Mouse (Mus musculus) hindbrain, embryonic 14.5 days (tissue): ENCODE data around the gene Lenep. TPM values are rescaled to one million over a fixed set of nuclear protein-coding genes. Genes with fewer than 3 reads are reported as not detected.

Experiments used
- ATAC-seq: fragments of 200-750 bp; cut with Nextera tagmentation; 2 replicates; pipeline ENCODE4 v1.8.0; 2017; ENCODE audit warnings: moderate number of reproducible peaks, mild to moderate bottlenecking, moderate TSS enrichment, moderate library complexity; ENCODE audit not compliant: low FRiP score
- DNase-seq: peaks from one replicate; pipeline ENCODE4 v3.0.0-alpha.2; 2015; ENCODE audit warnings: low spot score
- H3K27ac ChIP-seq: fragments of 300-500 bp; sonication (generic); 2 replicates; pipeline ENCODE4 v1.5.1; 2014; ENCODE audit warnings: mild to moderate bottlenecking, moderate library complexity
- H3K27me3 ChIP-seq: fragments of 300-500 bp; sonication (generic); 2 replicates; pipeline ENCODE4 v1.6.1; 2014; ENCODE audit warnings: mild to moderate bottlenecking, low read length, mixed read lengths; ENCODE audit not compliant: control insufficient read depth, insufficient read depth
- H3K36me3 ChIP-seq: fragments of 300-500 bp; sonication (generic); replicated peaks from 2 replicates; pipeline ENCODE4 v1.6.1; 2014; ENCODE audit not compliant: control insufficient read depth, insufficient read depth
- H3K4me1 ChIP-seq: fragments of 300-500 bp; sonication (generic); replicated peaks from 2 replicates; pipeline ENCODE4 v1.6.1; 2014; ENCODE audit warnings: antibody characterized with exemption, low read length, mixed read lengths; ENCODE audit not compliant: control insufficient read depth, insufficient read depth
- H3K4me2 ChIP-seq: fragments of 300-500 bp; sonication (generic); replicated peaks from 2 replicates; pipeline ENCODE4 v1.6.1; 2014; ENCODE audit warnings: mild to moderate bottlenecking, moderate library complexity
- H3K4me3 ChIP-seq: fragments of 300-500 bp; sonication (generic); replicated peaks from 2 replicates; pipeline ENCODE4 v1.5.1; 2014; ENCODE audit warnings: mild to moderate bottlenecking, low read length
- H3K9ac ChIP-seq: fragments of 300-500 bp; sonication (generic); 2 replicates; pipeline ENCODE4 v1.6.1; 2014
- H3K9me3 ChIP-seq: fragments of 300-500 bp; sonication (generic); 2 replicates; pipeline ENCODE4 v1.6.1; 2016; ENCODE audit warnings: low read length; ENCODE audit not compliant: control insufficient read depth
- WGBS: fragments of 180-500 bp; shearing (Covaris S2); extraction: QIAGEN DNeasy Blood & Tissue Kit; methylation state at CpG from one replicate; pipeline ENCODE4 v1.1.7; 2014; 5-methylcytosine and 5-hydroxymethylcytosine counted together
- polyA plus RNA-seq: library from polyadenylated mRNA; unstranded; fragments of >200 nt; fragmentation: Nextera tagmentation; extraction: Ambion mirVana; gene quantifications from 2 replicates; pipeline ENCODE4 v1.2.1, GENCODE M21; 2014

Gene Lenep
- polyA plus RNA-seq, 1 experiment from 2014 or later = not detected

GRCm38 (mm10) chr3:89388134-89388881 is 14.3 kb downstream of the Lenep start:
- no peaks in the 10 kb centered on the region for H3K36me3 ChIP-seq
- H3K4me1 ChIP-seq = peaks cover 26% of the 10 kb centered on the region
- ATAC-seq = no peak
- H3K27ac ChIP-seq = no peak overlapping the region
- no peak overlapping the region for H3K4me2 ChIP-seq
- H3K4me3 ChIP-seq = no peak overlapping the region
- 71% methylated on average over 11 of the region's 11 CpGs for WGBS
- no peak overlapping the region for H3K9ac ChIP-seq
- DNase-seq = no peak
- H3K9me3 ChIP-seq = no peaks in the 10 kb centered on the region
- H3K27me3 ChIP-seq = 0 out of 2 replicates have a peak, but pooled peaks cover 5% of the 10 kb centered on the region

GRCm38 (mm10) chr3:89387632-89388031 is 15.0 kb downstream of the Lenep start:
- Histone ChIP-seq H3K9me3 (no peaks in the 10 kb centered on the region), H3K27ac (no peak overlapping the region), H3K27me3 (0 out of 2 replicates have a peak, but pooled peaks cover 5% of the 10 kb centered on the region), H3K4me3 (no peak overlapping the region), H3K36me3 (no peaks in the 10 kb centered on the region), H3K9ac (no peak overlapping the region), H3K4me1 (peaks cover 21% of the 10 kb centered on the region), H3K4me2 (no peak overlapping the region)
- WGBS = 80% methylated on average over 11 of the region's 11 CpGs
- ATAC-seq (no peak), DNase-seq (no peak)

DNA sequence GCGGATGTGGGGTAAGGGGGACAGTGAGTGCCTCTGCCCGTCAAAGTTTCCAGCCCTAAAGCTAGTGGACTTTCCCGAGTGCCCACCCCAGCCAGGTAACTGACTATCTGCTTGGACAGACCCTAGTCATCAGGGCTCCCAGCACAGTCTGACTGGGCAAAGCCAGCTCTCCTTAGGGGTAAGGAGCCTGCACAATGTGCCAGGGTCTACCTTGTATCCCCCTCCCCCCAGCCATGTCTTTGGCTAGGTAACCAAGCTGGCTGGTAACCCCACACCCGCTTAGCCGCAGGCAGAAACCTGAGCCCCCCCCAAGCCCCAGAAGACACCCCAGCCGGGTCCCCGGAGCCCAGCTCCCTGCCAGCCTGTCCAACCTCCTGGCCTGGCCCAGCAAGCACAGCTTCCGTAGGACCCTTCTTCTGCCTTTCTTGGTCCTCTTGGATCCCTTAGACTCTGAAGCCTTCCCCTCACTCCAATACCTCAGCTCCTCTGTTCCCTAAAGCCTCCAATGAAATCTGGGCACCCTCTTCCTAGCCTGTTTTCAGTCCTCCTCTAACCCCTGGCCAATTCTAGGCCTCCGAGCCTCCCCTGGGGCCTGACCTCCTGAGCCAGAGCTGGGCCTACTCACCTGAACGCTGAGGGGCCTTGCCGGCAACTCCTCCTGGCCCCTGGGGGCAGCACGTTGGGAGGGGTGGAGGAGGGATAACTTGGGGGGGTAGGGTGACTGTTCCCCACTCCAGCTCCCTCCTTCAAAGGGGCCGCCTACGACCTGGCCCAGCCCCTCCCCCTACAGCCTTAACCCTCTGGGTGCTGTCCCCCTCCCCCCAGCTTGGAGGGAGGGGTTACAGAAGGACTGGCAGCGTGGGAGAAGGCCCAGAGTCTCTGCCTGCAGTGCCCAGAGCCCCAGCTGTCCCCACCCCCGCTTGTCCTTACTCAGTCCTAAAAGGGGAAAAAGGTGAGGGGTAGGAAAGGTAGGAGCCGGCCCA is 15.9 kb downstream of the Lenep start:
- no peak overlapping the region for H3K4me3 ChIP-seq
- H3K9me3 ChIP-seq = no peaks in the 10 kb centered on the region
- no peaks in the 10 kb centered on the region for H3K36me3 ChIP-seq
- H3K27me3 ChIP-seq = no peaks in the 10 kb centered on the region
- no peak for DNase-seq
- no peak for ATAC-seq
- no peak overlapping the region for H3K4me2 ChIP-seq
- H3K27ac ChIP-seq = no peak overlapping the region
- 52% methylated on average over 16 of the region's 17 CpGs for WGBS
- H3K4me1 ChIP-seq = peaks cover 14% of the 10 kb centered on the region
- H3K9ac ChIP-seq = no peak overlapping the region

DNA sequence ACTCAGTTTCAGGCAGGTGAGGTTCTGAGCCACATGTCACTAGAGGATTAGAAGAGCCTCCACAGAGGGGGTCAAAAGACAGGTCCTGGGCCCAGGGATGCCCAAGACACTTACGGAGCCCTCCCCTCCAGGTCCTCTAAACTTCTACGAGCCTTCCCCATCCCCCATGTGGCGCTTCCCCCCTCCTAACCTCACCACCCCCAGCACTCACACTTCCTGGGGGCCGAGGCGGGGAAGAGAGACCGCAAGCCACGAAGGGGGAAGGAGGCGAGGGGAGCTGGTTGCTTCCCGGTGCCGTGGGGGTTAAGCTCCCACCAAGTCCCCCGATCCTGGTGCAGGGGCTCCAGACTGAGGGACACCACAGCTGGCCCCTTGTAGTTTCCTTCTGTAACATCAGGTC is 17.1 kb downstream of the Lenep start:
- ATAC-seq = no peak

DNA sequence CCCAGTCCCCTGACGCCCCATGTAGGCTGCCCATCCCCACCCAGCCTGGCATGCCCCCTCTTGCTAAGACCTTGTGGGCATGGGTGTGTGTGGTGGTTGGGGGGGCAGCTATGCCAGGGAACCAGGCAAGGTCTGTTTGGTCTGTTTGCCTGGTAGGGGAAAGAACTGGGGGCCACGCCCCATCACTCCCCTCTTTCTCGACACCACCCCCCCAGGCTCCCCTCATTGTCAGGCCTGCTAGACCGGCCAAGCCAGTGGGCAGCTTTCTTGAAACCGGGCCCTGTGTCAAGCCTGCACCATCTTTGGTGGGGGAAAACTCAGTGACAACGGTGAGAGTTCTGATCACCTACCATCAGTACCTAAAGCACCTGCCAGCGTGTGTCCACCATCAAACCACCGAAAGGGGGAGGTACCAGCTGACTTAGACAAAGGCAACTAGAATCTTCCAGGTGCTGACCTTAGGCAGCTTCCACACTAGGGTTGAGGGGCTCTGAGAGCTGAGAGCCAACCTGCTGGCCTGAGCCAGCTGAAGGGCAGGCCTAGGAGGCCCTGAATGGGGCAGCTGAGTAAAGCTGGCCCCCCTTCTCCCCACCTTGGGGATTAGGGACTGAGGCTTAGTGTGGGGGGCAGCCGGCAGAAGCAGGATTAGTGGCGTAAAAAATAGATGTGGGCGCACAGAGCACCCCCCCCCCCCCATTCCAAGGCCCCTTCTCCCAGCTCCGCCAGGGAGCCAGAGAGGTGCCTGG is 18.1 kb downstream of the Lenep start:
- 77% methylated on average over 12 of the region's 12 CpGs for WGBS
- ATAC-seq (no peak), DNase-seq (no peak)

More for the DNA sequence above, 17.1 kb downstream of the Lenep start:
- Histone ChIP-seq H3K4me2 (no peak overlapping the region), H3K27ac (no peak overlapping the region), H3K4me3 (no peak overlapping the region), H3K9ac (no peak overlapping the region), H3K27me3 (no peaks in the 10 kb centered on the region), H3K4me1 (peaks cover under 1% of the 10 kb centered on the region; the same call in 1 of the 2 replicates), H3K9me3 (no peaks in the 10 kb centered on the region), H3K36me3 (no peaks in the 10 kb centered on the region)
- DNase-seq = no peak
- 45% methylated on average over 11 of the region's 11 CpGs for WGBS

DNA sequence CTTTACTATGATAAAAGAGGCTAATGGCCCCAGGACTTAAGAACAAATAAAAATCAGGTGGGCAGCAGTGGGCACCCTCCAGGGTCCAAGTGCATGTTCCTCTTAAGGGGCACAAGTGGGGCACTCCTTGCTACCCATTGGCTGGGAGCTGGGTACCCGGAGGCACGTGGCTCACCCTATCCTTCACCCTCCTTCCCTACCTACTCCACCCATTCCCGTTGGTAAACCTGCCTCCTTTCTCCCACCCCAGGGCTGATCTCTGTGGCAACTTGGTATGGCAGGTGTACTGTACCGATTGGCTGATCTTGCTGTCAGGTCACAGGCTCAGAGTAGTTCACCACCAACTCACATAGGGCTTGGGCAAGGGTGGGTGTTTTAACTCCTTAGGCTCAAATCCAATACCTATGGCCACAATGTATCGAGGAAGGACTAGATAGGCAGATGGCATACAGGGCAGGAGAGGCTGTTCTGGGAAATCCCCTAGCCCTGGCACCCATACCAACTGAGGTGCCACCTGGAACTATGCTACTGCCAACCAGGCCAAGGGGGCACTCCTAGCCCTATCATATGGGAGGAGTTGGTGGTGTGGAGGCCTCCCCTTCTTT is 18.8 kb downstream of the Lenep start:
- no peak overlapping the region for H3K4me3 ChIP-seq
- ATAC-seq (no peak), DNase-seq (no peak)
- no peaks in the 10 kb centered on the region for H3K36me3 ChIP-seq
- H3K4me2 ChIP-seq = no peak overlapping the region
- no peaks in the 10 kb centered on the region for H3K9me3 ChIP-seq
- no peaks in the 10 kb centered on the region for H3K27me3 ChIP-seq
- no peak overlapping the region for H3K9ac ChIP-seq
- WGBS = 88% methylated on average over 5 of the region's 5 CpGs
- H3K4me1 ChIP-seq = peaks cover 5% of the 10 kb centered on the region
- H3K27ac ChIP-seq = no peak overlapping the region

More for the DNA sequence above, 18.1 kb downstream of the Lenep start:
- Histone ChIP-seq H3K4me1 (no peaks in the 10 kb centered on the region), H3K4me2 (no peak overlapping the region), H3K27me3 (no peaks in the 10 kb centered on the region), H3K4me3 (no peak overlapping the region), H3K36me3 (no peaks in the 10 kb centered on the region), H3K27ac (no peak overlapping the region), H3K9ac (no peak overlapping the region), H3K9me3 (no peaks in the 10 kb centered on the region)

GRCm38 (mm10) chr3:89382950-89383349 is 19.6 kb downstream of the Lenep start:
- no peaks in the 10 kb centered on the region for H3K27me3 ChIP-seq
- no peaks in the 10 kb centered on the region for H3K9me3 ChIP-seq
- ATAC-seq = no peak
- no peak for DNase-seq
- no peak overlapping the region for H3K4me3 ChIP-seq
- 79% methylated on average over 5 of the region's 5 CpGs for WGBS
- H3K27ac ChIP-seq = no peak overlapping the region
- no peak overlapping the region for H3K9ac ChIP-seq
- no peaks in the 10 kb centered on the region for H3K36me3 ChIP-seq
- H3K4me1 ChIP-seq = peaks cover 13% of the 10 kb centered on the region
- no peak overlapping the region for H3K4me2 ChIP-seq

GRCm38 (mm10) chr3:89382033-89382882 is 20.3 kb downstream of the Lenep start:
- no peak for DNase-seq
- no peaks in the 10 kb centered on the region for H3K27me3 ChIP-seq
- 90% methylated on average over 9 of the region's 9 CpGs for WGBS

More at GRCm38 (mm10) chr3:89382033-89382882, 20.3 kb downstream of the Lenep start:
- H3K27ac ChIP-seq = no peak overlapping the region
- H3K9ac ChIP-seq = no peak overlapping the region
- H3K4me2 ChIP-seq = no peak overlapping the region
- no peaks in the 10 kb centered on the region for H3K36me3 ChIP-seq
- H3K4me1 ChIP-seq = peaks cover 14% of the 10 kb centered on the region
- H3K9me3 ChIP-seq = no peaks in the 10 kb centered on the region
- no peak overlapping the region for H3K4me3 ChIP-seq
- ATAC-seq = no peak
